Mouse (Mus musculus): ENCODE measurements around the gene Ankrd44.

DNA sequence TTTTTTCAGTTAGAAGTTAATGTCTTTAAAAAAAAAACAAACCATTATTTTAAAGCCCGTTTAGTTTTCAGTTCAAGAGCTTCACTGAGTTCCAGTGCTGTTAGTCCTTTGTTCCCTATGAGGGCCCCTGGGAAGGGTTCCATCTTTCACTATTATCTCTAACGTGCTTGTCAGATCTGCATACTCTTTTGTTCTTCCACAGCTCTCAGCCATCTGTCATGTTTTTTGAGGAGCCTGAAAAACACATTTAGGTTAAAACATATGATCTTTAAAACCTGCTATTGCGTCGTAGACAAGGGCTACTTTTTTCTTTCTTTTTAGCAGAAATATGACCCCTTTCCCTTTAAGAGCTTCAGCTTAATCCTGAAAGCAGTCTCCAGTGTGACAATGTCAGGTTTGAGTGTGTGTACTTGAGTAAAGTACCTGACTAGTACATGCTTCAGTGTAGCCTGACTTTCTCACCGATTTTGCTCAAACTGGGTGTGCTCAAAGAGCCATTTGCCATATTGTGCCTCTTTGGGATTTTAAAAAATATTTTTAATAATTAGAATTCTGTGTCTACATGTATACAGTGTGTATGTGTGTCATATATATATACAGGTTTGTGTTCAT, 285.9 kb downstream of the Ankrd44 start:
- TF ChIP-seq CTCF (IDR thresholded peaks at IDR 0.05; ENCODE audit: extremely low read depth, insufficient read length, insufficient replicate concordance, low read depth, low read length) (no peak), POLR2A (IDR thresholded peaks at IDR 0.05; ENCODE audit: low read depth, low read length) (no peak)

Measured in small intestine, adult 2 months (tissue).